Mouse (Mus musculus) layer of hippocampus, postnatal 14 days (tissue): ENCODE data around the gene Cd209c. TPM values are rescaled to one million over a fixed set of nuclear protein-coding genes. Genes with fewer than 3 reads are reported as not detected.

Experiments
- DNase-seq, 2 experiments: peaks; one replicate each; pipeline ENCODE4 v3.0.0; 2021 to 2022; ENCODE audit warnings: low spot score in 2 of 2, mixed read lengths in 1 of 2
- long read RNA-seq, 2 experiments: library from polyadenylated mRNA; stranded (forward); transcript quantifications; one replicate each; pipeline ENCODE4 v2.0.0; 2021
- total RNA-seq, 2 experiments: library from RNA; stranded (reverse); gene quantifications; 2 replicates each; pipeline ENCODE4 v1.2.3; 2021

Cd209c gene
- under 1 TPM; 0.21 to 0.69 TPM for total RNA-seq
- long read RNA-seq, experiment 1, result 0 reads
- long read RNA-seq, experiment 2, result 0 reads

DNA sequence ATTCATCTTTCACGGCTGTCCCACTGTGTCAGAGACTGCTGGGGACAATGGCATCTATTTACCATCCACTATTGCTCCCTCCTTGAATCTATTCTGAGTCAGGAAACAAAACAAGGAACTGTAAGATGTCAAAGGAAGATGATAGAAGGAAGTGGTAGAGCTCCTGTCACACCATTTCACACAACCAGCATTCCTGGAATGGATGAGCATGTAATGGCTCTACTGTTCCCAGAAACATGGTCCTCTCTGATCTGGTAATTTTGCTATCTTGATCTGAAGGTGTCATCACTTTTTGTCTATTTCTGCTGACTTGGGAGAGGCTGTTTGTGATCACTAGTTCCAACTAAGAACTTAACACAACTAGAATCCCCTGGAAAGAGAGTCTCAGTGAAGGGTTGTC is at the start of gene Cd209c:
Gene Cd209c, minus strand, starts transcription at position 101 of the 400 bp plus-strand sequence.
- DNase-seq, result no peak

DNA sequence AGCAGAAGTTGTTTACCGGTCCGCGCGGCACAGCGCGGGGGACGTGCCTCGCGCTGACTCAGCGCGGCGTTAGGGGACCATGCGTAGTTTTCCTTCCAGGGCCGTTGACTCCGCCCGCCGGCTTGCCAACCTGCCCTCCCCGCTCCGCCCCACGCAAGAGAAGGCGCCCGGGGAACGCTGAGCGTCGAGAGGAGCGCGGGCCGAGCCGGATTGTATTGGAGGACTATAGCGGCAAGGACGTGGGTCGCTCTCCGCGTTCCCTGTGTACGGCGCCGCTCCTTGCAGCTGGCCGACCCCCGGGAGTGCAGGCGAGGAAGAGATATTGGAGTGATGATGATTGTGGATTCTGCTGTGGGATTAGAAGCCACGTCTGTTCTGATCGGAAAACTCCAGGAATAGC is 39.7 kb upstream of the Cd209c start:
- DNase-seq, result no peak

DNA sequence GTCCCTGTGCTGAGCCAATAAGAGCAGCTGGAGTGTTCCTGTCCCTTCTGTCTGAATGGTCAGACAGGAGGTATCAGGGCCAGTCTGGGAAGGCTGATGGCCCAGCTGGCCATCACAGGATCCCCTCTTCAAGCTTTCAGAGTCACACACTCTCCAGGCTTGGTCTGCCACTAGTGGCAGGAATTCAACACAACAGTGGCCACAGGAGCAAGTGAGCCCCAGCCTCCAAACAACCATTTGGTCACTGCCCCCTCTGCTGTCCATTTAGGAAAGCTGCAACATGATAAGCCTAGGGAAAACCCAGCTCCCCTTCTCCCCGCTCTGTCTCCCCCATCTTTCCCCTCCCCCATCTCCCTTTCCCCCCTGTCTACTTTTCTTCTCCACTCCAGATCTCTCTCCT is 1.5 kb upstream of the Cd209c start:
- DNase-seq, result peak in 1 of 2 experiments; percentile 0

- no peak for DNase-seq
Observed at GRCm38 (mm10) chr8:3940023-3940422, 14.5 kb downstream of the Cd209c start.

GRCm38 (mm10) chr8:3926744-3927143 is 27.8 kb downstream of the Cd209c start, which contains the start of gene Cd209b:
Gene Cd209b, minus strand, starts transcription at chr8:3926844.
- DNase-seq, result no peak

Other genes with a start within 250 kb of the Cd209c start
- gene Clec4g, start 234.1 kb downstream of the Cd209c start, total RNA-seq, result not detected
- not detected for gene Cd209a, start 205.8 kb downstream of the Cd209c start, total RNA-seq
- not detected for gene Cd209e, start 100.4 kb downstream of the Cd209c start, total RNA-seq
- gene Cd209d, start 76.2 kb downstream of the Cd209c start, total RNA-seq, result not detected
- gene Cd209b, start 27.9 kb downstream of the Cd209c start, total RNA-seq, result under 1 TPM; 0.45 to 0.53 TPM
- under 1 TPM in 1 of 2 experiments, not detected in 1; 0.46 TPM for gene Cd209f, start 151.1 kb upstream of the Cd209c start, total RNA-seq
- not detected for gene Cd209g, start 179.4 kb upstream of the Cd209c start, total RNA-seq
- 100 to 1,000 TPM; 110 to 121 TPM for gene Evi5l, start 211.8 kb upstream of the Cd209c start, total RNA-seq